Mouse (Mus musculus) hindbrain, embryonic 14.5 days (tissue): ENCODE results near the gene Agk. TPM values are rescaled to one million over a fixed set of nuclear protein-coding genes. Genes with fewer than 3 reads are reported as not detected.

ENCODE experiments used
- polyA plus RNA-seq: library from polyadenylated mRNA; unstranded; fragments of >200 nt; fragmentation: Nextera tagmentation; extraction: Ambion mirVana; gene quantifications from 2 replicates; pipeline ENCODE4 v1.2.1, GENCODE M21; 2014

Gene Agk
- polyA plus RNA-seq, 1 experiment from 2014 or later = 54.9 TPM

Other genes with a start within 250 kb of the Agk start
- gene E330009J07Rik, start 111.0 kb downstream of the Agk start, polyA plus RNA-seq = 19.9 and 23.2 TPM in 2 replicates
- 0.13 and 0.17 TPM in 2 replicates for gene Wee2, start 113.9 kb downstream of the Agk start, polyA plus RNA-seq
- gene Ssbp1, start 146.2 kb downstream of the Agk start, polyA plus RNA-seq = 78.7 and 85.7 TPM in 2 replicates
- 0.24 and 0.33 TPM in 2 replicates for gene Tas2r137, start 166.1 kb downstream of the Agk start, polyA plus RNA-seq
- not detected in 2 replicates for gene Tas2r108, start 168.4 kb downstream of the Agk start, polyA plus RNA-seq
- not detected in 2 replicates for gene Prss37, start 194.3 kb downstream of the Agk start, polyA plus RNA-seq
- gene Olfr461, start 229.9 kb downstream of the Agk start, polyA plus RNA-seq = 0.08 and 0.13 TPM in 2 replicates
- gene Olfr460, start 244.3 kb downstream of the Agk start, polyA plus RNA-seq = not detected in 2 replicates